In the genomic region with DNA sequence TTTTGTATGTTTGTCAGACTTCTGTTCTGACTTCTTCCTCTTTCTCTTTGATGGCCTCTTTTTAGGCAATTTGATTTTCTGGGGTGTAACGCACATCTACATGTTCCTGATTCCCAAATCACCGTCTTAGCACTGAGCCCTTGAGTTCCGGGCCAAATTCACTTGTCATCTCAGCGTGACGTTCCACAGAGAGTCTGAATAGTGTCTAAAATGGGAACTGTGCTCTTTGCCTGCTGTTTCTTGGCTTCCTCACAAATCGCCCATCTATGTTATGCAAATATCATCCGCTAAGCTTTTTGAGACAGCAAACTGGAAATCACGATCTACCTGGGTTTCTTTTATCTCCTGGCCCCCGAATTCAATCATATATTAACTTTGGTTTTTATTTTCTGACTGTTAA, we compare ENCODE assay signal across 13 mouse cellular contexts.
DNase-seq lines count a peak whose midpoint lies in the region.
"Had no signal": no experiment of that assay in that cellular context is flagged by ENCODE, and none has a peak within 500 bp of the region (broad histone marks: within the 10 kb centered on the region; RNA-seq: fewer than 3 reads in every experiment).

No protein-coding gene starts in this region.

- intact Hi-C loops in heart, postnatal 36 days (cut with DNase I) = no loop called here

- peak; percentile 13 to 36 for DNase-seq in frontal cortex, postnatal 36 days (ENCODE audit: low spot score in 2 of 2)
- no peak for DNase-seq in frontal cortex, postnatal 14 days (ENCODE audit: low spot score in 2 of 2)
- peak; percentile 25 to 33 for DNase-seq in right cerebral cortex, postnatal 10 days (ENCODE audit: low spot score in 2 of 2)
- DNase-seq in right cerebral cortex, postnatal 14 days = no peak
- DNase-seq in cerebellum, adult 9-11 months = peak; percentile 14
- DNase-seq in urinary bladder, postnatal 10 days (ENCODE audit: low spot score) = no peak
- DNase-seq in heart, postnatal 36 days = no peak
- DNase-seq: adrenal gland, postnatal 25 days; gastrocnemius, postnatal 36 days; heart, postnatal 4 days; kidney, adult 8-10 months; kidney, postnatal 36 days; lung, postnatal 10 days had no signal

Comparison
In these comparisons a context has a peak if more than half of its experiments do, and no peak if none do; other contexts are left out.
1. DNase-seq: peak in frontal cortex, postnatal 36 days (2 of 2), right cerebral cortex, postnatal 10 days (2 of 2) and cerebellum, adult 9-11 months (single experiment); none in frontal cortex, postnatal 14 days (0 of 2), right cerebral cortex, postnatal 14 days (single experiment), urinary bladder, postnatal 10 days (single experiment) and heart, postnatal 36 days (0 of 2).